Mouse (Mus musculus) retina, postnatal 1 day (tissue): ENCODE measurements around the gene Zbtb5.
"Not testable (repeated sequence)": the region's sequence is repeated elsewhere in the genome, so short reads cannot be mapped to it uniquely, and the experiment has no call there.

ENCODE experiments used
- DNase-seq: peaks from one replicate; pipeline ENCODE4 v3.0.0-alpha.2; 2012

Gene Zbtb5

GRCm38 (mm10) chr4:45012105-45012975 is at the start of gene Zbtb5:
Gene Zbtb5 (minus strand): TSS chr4:45012412.
- DNase-seq: peak; percentile 100

GRCm38 (mm10) chr4:45055451-45055850 is 43.2 kb upstream of the Zbtb5 start:
- DNase-seq: no peak

- peak; percentile 51 for DNase-seq
These were observed 42.6 kb upstream of the Zbtb5 start for GRCm38 (mm10) chr4:45054862-45055261.

GRCm38 (mm10) chr4:45047956-45048355 is 35.7 kb upstream of the Zbtb5 start:
- DNase-seq: no peak

- no peak for DNase-seq
These were observed 35.2 kb upstream of the Zbtb5 start for GRCm38 (mm10) chr4:45047286-45047887.

GRCm38 (mm10) chr4:45046679-45047078 is 34.5 kb upstream of the Zbtb5 start:
- no peak for DNase-seq

- no peak for DNase-seq
These were observed 28.6 kb upstream of the Zbtb5 start for GRCm38 (mm10) chr4:45040795-45041194.

GRCm38 (mm10) chr4:45039546-45039945 is 27.3 kb upstream of the Zbtb5 start:
- not testable (repeated sequence) for DNase-seq

- peak; percentile 34 for DNase-seq
These were observed 26.7 kb upstream of the Zbtb5 start for GRCm38 (mm10) chr4:45038879-45039278.

- DNase-seq: no peak
These were observed 25.5 kb upstream of the Zbtb5 start for GRCm38 (mm10) chr4:45037455-45038410.

GRCm38 (mm10) chr4:45036571-45036970 is 24.4 kb upstream of the Zbtb5 start:
- DNase-seq: no peak

- no peak for DNase-seq
These were observed 23.8 kb upstream of the Zbtb5 start for GRCm38 (mm10) chr4:45036048-45036447.

- DNase-seq: no peak
These were observed 22.7 kb upstream of the Zbtb5 start for GRCm38 (mm10) chr4:45034693-45035628.

- no peak for DNase-seq
These were observed 20.4 kb upstream of the Zbtb5 start for GRCm38 (mm10) chr4:45032586-45032985.

GRCm38 (mm10) chr4:45026459-45026858 is 14.2 kb upstream of the Zbtb5 start:
- no peak for DNase-seq

- DNase-seq: peak; percentile 18
These were observed 6.8 kb upstream of the Zbtb5 start for GRCm38 (mm10) chr4:45019009-45019408.

- DNase-seq: peak; percentile 96
These were observed 6.3 kb upstream of the Zbtb5 start, which contains the start of gene Polr1e for GRCm38 (mm10) chr4:45018452-45018980. Gene Polr1e (plus strand): TSS chr4:45018583.

GRCm38 (mm10) chr4:45015615-45016014 is 3.4 kb upstream of the Zbtb5 start:
- peak; percentile 70 for DNase-seq

GRCm38 (mm10) chr4:45013537-45013936 is 1.3 kb upstream of the Zbtb5 start:
- peak; percentile 11 for DNase-seq

- DNase-seq: no peak
These were observed 819 bp upstream of the Zbtb5 start for GRCm38 (mm10) chr4:45013031-45013431.

- DNase-seq: no peak
These were observed 569 bp downstream of the Zbtb5 start for GRCm38 (mm10) chr4:45011581-45012104.
